Mouse (Mus musculus) embryonic facial prominence, embryonic 12.5 days (tissue): ENCODE measurements around the gene Ms4a4a. TPM values are rescaled to one million over a fixed set of nuclear protein-coding genes. Genes with fewer than 3 reads are reported as not detected.

ENCODE experiments used
- ATAC-seq: fragments of 200-750 bp; cut with Nextera tagmentation; 2 replicates; pipeline ENCODE4 v1.8.0; 2017; ENCODE audit not compliant: insufficient number of reproducible peaks, insufficient read depth, low FRiP score, low TSS enrichment
- H3K27ac ChIP-seq: fragments of 300-500 bp; sonication (generic); 2 replicates; pipeline ENCODE4 v1.5.1; 2016; ENCODE audit warnings: mild to moderate bottlenecking
- H3K27me3 ChIP-seq: fragments of 300-500 bp; sonication (generic); 2 replicates; pipeline ENCODE4 v1.6.1; 2016; ENCODE audit warnings: mild to moderate bottlenecking, moderate library complexity
- H3K36me3 ChIP-seq: fragments of 300-500 bp; sonication (generic); 2 replicates; pipeline ENCODE4 v1.6.1; 2016; ENCODE audit warnings: mild to moderate bottlenecking
- H3K4me1 ChIP-seq: fragments of 300-500 bp; sonication (generic); 2 replicates; pipeline ENCODE4 v1.6.1; 2016
- H3K4me2 ChIP-seq: fragments of 300-500 bp; sonication (generic); replicated peaks from 2 replicates; pipeline ENCODE4 v1.6.1; 2016; ENCODE audit warnings: mild to moderate bottlenecking, moderate library complexity
- H3K4me3 ChIP-seq: fragments of 300-500 bp; sonication (generic); 2 replicates; pipeline ENCODE4 v1.5.1; 2016; ENCODE audit warnings: mild to moderate bottlenecking
- H3K9ac ChIP-seq: fragments of 300-500 bp; sonication (generic); 2 replicates; pipeline ENCODE4 v1.6.1; 2016; ENCODE audit warnings: mild to moderate bottlenecking, moderate library complexity
- H3K9me3 ChIP-seq: fragments of 300-500 bp; sonication (generic); 2 replicates; pipeline ENCODE4 v1.6.1; 2016; ENCODE audit warnings: mild to moderate bottlenecking, moderate library complexity
- WGBS: fragments of 180-500 bp; shearing (Covaris S2); methylation state at CpG from one replicate; pipeline ENCODE4 v1.1.7; 2016; 5-methylcytosine and 5-hydroxymethylcytosine counted together
- polyA plus RNA-seq: library from polyadenylated mRNA; unstranded; fragments of >200 nt; fragmentation: Nextera tagmentation; extraction: Ambion mirVana; gene quantifications from 2 replicates; pipeline ENCODE4 v1.2.1, GENCODE M21; 2016

Ms4a4a gene
- polyA plus RNA-seq, result 2.1 and 3.0 TPM in 2 replicates

- Histone ChIP-seq H3K4me2 (no peak within 1 kb of the TSS), H3K4me3 (no peak within 1 kb of the TSS), H3K9ac (no peak within 1 kb of the TSS), H3K4me1 (no peaks in the 10 kb centered on the region), H3K9me3 (no peaks in the 10 kb centered on the region), H3K27me3 (no peaks in the 10 kb centered on the region), H3K36me3 (no peaks in the 10 kb centered on the region), H3K27ac (no peak within 1 kb of the TSS)
- 54% methylated on average over 2 of the region's 2 CpGs for WGBS
- no peak for ATAC-seq
Observed at GRCm38 (mm10) chr19:11375273-11375672, at the start of gene Ms4a4a. Gene Ms4a4a (plus strand): TSS chr19:11375523.

- H3K4me1 ChIP-seq, result no peaks in the 10 kb centered on the region
- H3K27ac ChIP-seq, result no peak within 1 kb of the TSS
- H3K4me2 ChIP-seq, result no peak within 1 kb of the TSS
- ATAC-seq, result no peak
- WGBS, result 81% methylated on average over 6 of the region's 6 CpGs
- H3K36me3 ChIP-seq, result no peaks in the 10 kb centered on the region
- no peaks in the 10 kb centered on the region for H3K9me3 ChIP-seq
- H3K9ac ChIP-seq, result no peak within 1 kb of the TSS
- no peak within 1 kb of the TSS for H3K4me3 ChIP-seq
- no peaks in the 10 kb centered on the region for H3K27me3 ChIP-seq
Observed at GRCm38 (mm10) chr19:11335932-11336331, 39.4 kb upstream of the Ms4a4a start, which contains the start of gene Ms4a7. Gene Ms4a7 (minus strand): TSS chr19:11336146.

GRCm38 (mm10) chr19:11343147-11343546 is 32.2 kb upstream of the Ms4a4a start:
- Histone ChIP-seq H3K27me3 (no peaks in the 10 kb centered on the region), H3K27ac (no peak overlapping the region), H3K9me3 (no peaks in the 10 kb centered on the region), H3K36me3 (no peaks in the 10 kb centered on the region), H3K4me1 (no peaks in the 10 kb centered on the region), H3K4me2 (no peak overlapping the region), H3K9ac (no peak overlapping the region), H3K4me3 (no peak overlapping the region)
- no peak for ATAC-seq

GRCm38 (mm10) chr19:11343992-11344391 is 31.3 kb upstream of the Ms4a4a start:
- Histone ChIP-seq H3K4me2 (no peak overlapping the region), H3K36me3 (no peaks in the 10 kb centered on the region), H3K9ac (no peak overlapping the region), H3K27ac (no peak overlapping the region), H3K27me3 (no peaks in the 10 kb centered on the region), H3K9me3 (no peaks in the 10 kb centered on the region), H3K4me1 (no peaks in the 10 kb centered on the region), H3K4me3 (no peak overlapping the region)
- ATAC-seq, result no peak

GRCm38 (mm10) chr19:11349698-11350481 is 25.4 kb upstream of the Ms4a4a start:
- 59% methylated on average over 7 of the region's 7 CpGs for WGBS
- ATAC-seq, result no peak
- Histone ChIP-seq H3K27me3 (no peaks in the 10 kb centered on the region), H3K4me3 (no peak overlapping the region), H3K36me3 (no peaks in the 10 kb centered on the region), H3K9me3 (no peaks in the 10 kb centered on the region), H3K27ac (no peak overlapping the region), H3K9ac (no peak overlapping the region), H3K4me1 (no peaks in the 10 kb centered on the region), H3K4me2 (no peak overlapping the region)

- no peaks in the 10 kb centered on the region for H3K4me1 ChIP-seq
- no peak overlapping the region for H3K27ac ChIP-seq
- no peaks in the 10 kb centered on the region for H3K27me3 ChIP-seq
- no peaks in the 10 kb centered on the region for H3K9me3 ChIP-seq
- no peak for ATAC-seq
- no peak overlapping the region for H3K9ac ChIP-seq
- 58% methylated on average over 3 of the region's 3 CpGs for WGBS
- H3K4me2 ChIP-seq, result no peak overlapping the region
- no peak overlapping the region for H3K4me3 ChIP-seq
- H3K36me3 ChIP-seq, result no peaks in the 10 kb centered on the region
Observed at GRCm38 (mm10) chr19:11351878-11352277, 23.4 kb upstream of the Ms4a4a start.

- Histone ChIP-seq H3K9me3 (no peaks in the 10 kb centered on the region), H3K9ac (no peak overlapping the region), H3K4me3 (no peak overlapping the region), H3K27me3 (no peaks in the 10 kb centered on the region), H3K4me2 (no peak overlapping the region), H3K27ac (no peak overlapping the region), H3K4me1 (no peaks in the 10 kb centered on the region), H3K36me3 (no peaks in the 10 kb centered on the region)
- ATAC-seq, result no peak
- WGBS, result 81% methylated on average over 7 of the region's 7 CpGs
Observed at GRCm38 (mm10) chr19:11355730-11356129, 19.6 kb upstream of the Ms4a4a start.

- no peaks in the 10 kb centered on the region for H3K27me3 ChIP-seq
- no peak overlapping the region for H3K9ac ChIP-seq
- H3K4me1 ChIP-seq, result no peaks in the 10 kb centered on the region
- H3K4me2 ChIP-seq, result no peak overlapping the region
- H3K9me3 ChIP-seq, result no peaks in the 10 kb centered on the region
- no peaks in the 10 kb centered on the region for H3K36me3 ChIP-seq
- no peak overlapping the region for H3K27ac ChIP-seq
- ATAC-seq, result no peak
- 53% methylated on average over 3 of the region's 3 CpGs for WGBS
- no peak overlapping the region for H3K4me3 ChIP-seq
Observed at GRCm38 (mm10) chr19:11360106-11360505, 15.2 kb upstream of the Ms4a4a start.

- Histone ChIP-seq H3K4me3 (no peak overlapping the region), H3K9me3 (no peaks in the 10 kb centered on the region), H3K4me1 (no peaks in the 10 kb centered on the region), H3K27ac (no peak overlapping the region), H3K4me2 (no peak overlapping the region), H3K9ac (no peak overlapping the region), H3K36me3 (no peaks in the 10 kb centered on the region), H3K27me3 (no peaks in the 10 kb centered on the region)
- ATAC-seq, result no peak
Observed at GRCm38 (mm10) chr19:11362002-11362401, 13.3 kb upstream of the Ms4a4a start.

GRCm38 (mm10) chr19:11368310-11368709 is 7.0 kb upstream of the Ms4a4a start:
- Histone ChIP-seq H3K4me3 (no peak overlapping the region), H3K27me3 (no peaks in the 10 kb centered on the region), H3K4me2 (no peak overlapping the region), H3K9me3 (no peaks in the 10 kb centered on the region), H3K36me3 (no peaks in the 10 kb centered on the region), H3K4me1 (no peaks in the 10 kb centered on the region), H3K27ac (no peak overlapping the region), H3K9ac (no peak overlapping the region)
- WGBS, result 82% methylated on average over 3 of the region's 3 CpGs
- ATAC-seq, result no peak

- no peaks in the 10 kb centered on the region for H3K4me1 ChIP-seq
- no peaks in the 10 kb centered on the region for H3K9me3 ChIP-seq
- H3K4me3 ChIP-seq, result no peak overlapping the region
Observed at GRCm38 (mm10) chr19:11371181-11371580, 4.1 kb upstream of the Ms4a4a start.

GRCm38 (mm10) chr19:11376399-11376798 is 1.1 kb downstream of the Ms4a4a start:
- H3K9ac ChIP-seq, result no peak overlapping the region
- no peak for ATAC-seq
- H3K4me3 ChIP-seq, result no peak overlapping the region
- H3K9me3 ChIP-seq, result no peaks in the 10 kb centered on the region
- H3K36me3 ChIP-seq, result no peaks in the 10 kb centered on the region
- H3K4me1 ChIP-seq, result no peaks in the 10 kb centered on the region
- no peak overlapping the region for H3K27ac ChIP-seq
- H3K27me3 ChIP-seq, result no peaks in the 10 kb centered on the region
- WGBS, result 80% methylated on average over 2 of the region's 2 CpGs
- H3K4me2 ChIP-seq, result no peak overlapping the region

More at GRCm38 (mm10) chr19:11371181-11371580, 4.1 kb upstream of the Ms4a4a start:
- ATAC-seq, result no peak
- Histone ChIP-seq H3K9ac (no peak overlapping the region), H3K36me3 (no peaks in the 10 kb centered on the region), H3K27me3 (no peaks in the 10 kb centered on the region), H3K27ac (no peak overlapping the region), H3K4me2 (no peak overlapping the region)
